Mouse (Mus musculus) urinary bladder, postnatal 25 days (tissue): Measurements from ENCODE around the gene Rnf11.

Experiments
- DNase-seq: peaks from one replicate; pipeline ENCODE4 v3.0.0; 2022; ENCODE audit warnings: low spot score

Rnf11 gene

DNA sequence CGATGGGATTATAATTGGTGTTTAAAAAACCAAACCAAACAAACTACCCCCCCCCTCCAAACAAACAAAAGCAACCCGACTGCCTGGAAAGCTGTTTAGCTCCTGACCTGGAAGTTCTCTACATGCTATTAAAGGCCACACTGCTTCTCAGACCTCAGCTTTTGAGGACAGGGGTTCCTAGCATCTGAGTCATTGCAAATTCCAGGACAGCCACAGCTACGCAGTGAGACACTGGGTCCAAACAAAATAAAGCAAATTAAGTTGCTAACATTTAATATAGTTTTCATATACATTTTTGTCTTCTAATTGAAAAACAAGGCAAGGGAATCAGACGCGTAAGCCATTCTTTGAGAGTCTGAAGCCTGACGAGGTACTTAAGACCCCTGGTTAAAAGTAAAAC is 40.1 kb downstream of the Rnf11 start:
- no peak for DNase-seq

GRCm38 (mm10) chr4:109442649-109443048 is 41.9 kb downstream of the Rnf11 start:
- DNase-seq: no peak

DNA sequence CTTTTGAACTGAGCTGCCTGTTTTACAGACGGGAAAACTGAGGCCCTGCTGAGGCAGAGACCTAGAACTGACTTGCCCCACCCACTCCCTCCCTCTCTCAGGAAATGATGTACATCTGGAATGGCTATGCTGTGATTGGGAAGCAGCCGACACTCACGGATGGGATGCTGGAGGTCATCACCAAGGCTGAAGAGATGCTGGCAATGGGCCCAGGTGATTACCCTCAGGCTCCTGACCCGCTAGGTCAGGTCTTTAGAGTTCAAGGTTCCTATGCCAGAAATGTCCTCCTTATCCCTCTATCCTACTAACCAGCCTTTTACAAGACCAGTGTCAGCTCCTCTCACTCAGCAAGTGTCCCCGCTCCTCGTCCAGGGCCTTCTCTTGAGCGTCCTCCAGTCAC is 42.4 kb downstream of the Rnf11 start:
- no peak for DNase-seq

- no peak for DNase-seq
Observed at GRCm38 (mm10) chr4:109441000-109441399, 43.5 kb downstream of the Rnf11 start.

DNA sequence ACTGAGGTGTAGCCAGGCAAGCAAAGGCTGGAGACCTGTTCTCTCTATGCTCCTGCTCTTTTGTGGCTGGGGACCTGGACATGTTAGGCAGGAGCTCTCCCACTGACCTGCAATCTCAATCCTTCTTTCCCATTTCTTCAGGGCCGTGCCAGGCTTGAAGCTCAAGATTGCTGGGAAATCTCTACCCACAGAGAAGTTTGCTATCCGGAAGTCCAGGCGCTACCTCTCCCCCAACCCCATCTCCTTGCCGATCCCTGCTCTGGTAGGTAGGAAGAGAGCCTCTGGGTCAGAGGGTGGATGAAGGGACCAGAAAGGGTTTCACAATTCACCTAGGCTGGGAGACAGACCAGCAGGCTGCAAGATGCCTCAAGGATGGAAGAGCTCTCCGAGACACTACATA is 44.1 kb downstream of the Rnf11 start:
- no peak for DNase-seq

DNA sequence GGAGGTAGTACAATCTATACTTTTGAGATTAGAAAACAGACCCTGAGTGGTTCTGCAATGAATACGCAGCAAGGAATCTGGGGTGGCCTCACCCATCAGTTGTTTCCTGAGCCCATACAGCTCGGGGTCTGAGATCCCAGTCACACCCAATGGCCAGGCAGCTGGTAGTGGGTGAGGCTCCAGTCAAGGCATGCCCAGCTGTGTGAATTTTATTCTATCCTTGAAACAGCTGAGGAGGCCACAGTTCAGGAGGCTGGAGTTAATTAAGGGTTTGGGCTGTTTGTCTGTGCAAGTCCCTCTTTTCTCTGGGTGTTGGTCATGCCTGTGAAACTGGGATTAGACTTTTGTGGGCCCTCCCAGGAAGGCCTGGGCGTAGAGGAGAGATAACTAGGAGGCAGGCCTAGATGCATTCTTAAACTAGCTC is 44.7 kb downstream of the Rnf11 start:
- DNase-seq: no peak

DNA sequence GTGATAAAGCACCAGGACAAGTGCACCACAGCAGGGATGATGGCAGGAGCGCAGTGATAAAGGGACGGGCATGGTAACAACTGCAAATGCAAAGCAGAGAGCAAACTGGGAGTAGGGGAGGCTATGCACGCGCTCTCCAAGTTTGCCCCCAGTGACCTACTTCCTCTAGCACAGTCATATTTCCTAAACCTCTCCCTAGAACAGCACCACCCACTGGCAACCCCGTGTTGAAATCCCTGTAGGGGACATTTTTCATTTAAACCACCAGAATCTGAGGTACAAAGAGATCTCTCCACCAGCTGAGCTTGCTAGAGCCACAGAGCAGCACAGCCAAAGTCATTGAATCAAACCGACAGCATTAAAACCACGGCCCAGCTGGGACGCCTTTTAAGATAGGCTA is 45.4 kb downstream of the Rnf11 start:
- no peak for DNase-seq

GRCm38 (mm10) chr4:109437913-109438878 is 46.3 kb downstream of the Rnf11 start:
- DNase-seq: peak; percentile 67

GRCm38 (mm10) chr4:109434256-109434655 is 50.3 kb downstream of the Rnf11 start:
- DNase-seq: no peak

GRCm38 (mm10) chr4:109433641-109434040 is 50.9 kb downstream of the Rnf11 start:
- DNase-seq: no peak

GRCm38 (mm10) chr4:109432668-109433375 is 51.7 kb downstream of the Rnf11 start:
- no peak for DNase-seq

DNA sequence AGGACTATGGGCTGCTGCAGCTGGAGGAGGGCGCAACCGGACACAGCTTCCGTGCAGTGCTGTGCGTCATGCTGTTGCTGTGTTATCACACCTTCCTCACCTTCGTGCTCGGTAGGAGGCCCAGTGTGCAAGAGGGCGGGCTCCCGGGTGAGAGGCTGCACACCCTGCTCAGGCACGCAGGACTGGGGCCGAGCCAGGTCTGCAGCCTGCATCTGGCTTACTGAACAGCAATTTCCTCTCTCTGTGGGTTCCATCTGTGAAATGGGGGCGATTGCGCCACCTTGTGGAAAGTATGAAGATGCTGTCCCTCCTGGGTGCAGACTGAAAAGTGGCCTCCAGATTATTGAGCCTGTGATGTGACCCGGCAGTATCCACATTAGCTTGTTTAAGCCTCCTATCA is 53.7 kb downstream of the Rnf11 start:
- DNase-seq: peak; percentile 59

GRCm38 (mm10) chr4:109430250-109430649 is 54.3 kb downstream of the Rnf11 start:
- no peak for DNase-seq

GRCm38 (mm10) chr4:109427058-109427457 is 57.5 kb downstream of the Rnf11 start:
- DNase-seq: no peak

- no peak for DNase-seq
Observed at GRCm38 (mm10) chr4:109423438-109423837, 61.1 kb downstream of the Rnf11 start.

DNA sequence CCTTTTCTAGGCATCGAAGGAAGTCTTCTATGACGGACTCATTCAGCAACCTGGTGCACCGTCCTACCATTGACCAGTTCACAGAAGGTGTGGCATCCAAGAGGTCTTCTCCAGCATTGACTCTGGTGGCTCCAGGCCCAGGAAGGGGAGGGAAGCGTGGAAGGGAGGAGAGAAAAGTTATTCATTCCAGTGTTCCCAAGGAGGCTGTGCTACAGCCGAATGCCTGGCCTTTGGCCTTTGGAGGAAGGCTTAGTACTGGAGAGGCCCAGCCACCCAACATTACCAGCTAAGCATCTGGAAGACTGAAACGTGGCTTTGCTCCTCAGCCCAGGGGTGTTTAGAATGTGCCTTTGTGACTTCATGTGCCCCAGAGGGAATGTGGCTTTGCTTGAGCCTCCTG is 62.1 kb downstream of the Rnf11 start:
- DNase-seq: no peak

- DNase-seq: no peak
Observed at GRCm38 (mm10) chr4:109421608-109422007, 62.9 kb downstream of the Rnf11 start.

GRCm38 (mm10) chr4:109420138-109420795 is 64.3 kb downstream of the Rnf11 start:
- DNase-seq: peak; percentile 41

- DNase-seq: no peak
Observed at GRCm38 (mm10) chr4:109419563-109419962, 65.0 kb downstream of the Rnf11 start.

DNA sequence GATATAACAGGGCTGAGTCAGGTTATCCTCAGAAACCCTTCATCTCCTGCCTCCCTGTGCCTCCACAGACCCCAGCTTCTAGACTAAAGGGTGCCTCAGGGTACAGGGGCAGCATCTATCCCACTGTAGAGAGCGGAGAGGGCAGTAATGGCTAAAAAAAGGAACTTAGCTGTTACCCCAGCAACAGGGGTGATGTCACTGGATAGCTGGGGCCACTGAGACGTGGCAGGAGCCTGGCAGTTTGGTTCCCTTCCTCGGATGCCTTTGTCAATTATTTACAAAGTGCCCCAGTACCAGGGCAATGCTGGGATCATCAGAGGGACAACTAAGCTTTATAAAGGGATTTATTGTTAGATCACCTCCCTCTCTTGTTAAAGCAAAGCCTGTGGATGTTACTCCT is 65.5 kb downstream of the Rnf11 start:
- no peak for DNase-seq

GRCm38 (mm10) chr4:109417998-109418397 is 66.5 kb downstream of the Rnf11 start:
- no peak for DNase-seq

DNA sequence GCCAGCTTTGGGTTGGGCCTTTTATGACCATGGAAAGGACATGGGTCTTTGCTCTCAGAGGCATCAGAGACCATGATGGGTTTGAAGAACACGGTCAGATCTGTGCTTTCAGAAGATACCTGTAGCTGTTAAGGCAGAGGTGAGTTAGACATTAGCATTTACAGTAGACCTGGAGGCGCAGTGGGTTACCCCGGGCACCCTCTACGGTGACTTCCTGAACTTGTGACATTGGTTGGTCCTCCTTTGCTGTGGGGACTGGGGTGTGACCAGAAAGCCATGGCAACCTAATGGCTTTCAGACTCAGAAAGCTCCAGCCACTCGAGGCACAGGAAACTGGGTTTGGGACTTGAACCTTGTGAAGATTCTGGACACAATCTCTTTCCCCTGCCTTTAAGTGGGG is 72.3 kb downstream of the Rnf11 start:
- DNase-seq: no peak
